Mouse (Mus musculus): ENCODE measurements at regions not wholly inside any gene's neighbourhood (a gene's known extent, or its start where the extent isn't known, plus 50 kb on each side); places are given as distances from the start of the nearest gene placed in this dataset.

- no peak for TF ChIP-seq CTCF (conservative IDR thresholded peaks at IDR 0.05; ENCODE audit: insufficient read depth, insufficient read length, low read depth, low read length)
- no peak for TF ChIP-seq POLR2A (IDR thresholded peaks at IDR 0.05; ENCODE audit: low read depth, low read length)
These were observed 114.7 kb upstream of the D7Ertd443e start for GRCm38 (mm10) chr7:134500210-134500609.
